Mouse (Mus musculus) c-Kit-positive CD71-positive TER-119-positive erythroid progenitor cells, embryonic 14.5 days (primary cell): ENCODE results near the gene Cog4.
"Not testable (repeated sequence)": the region's sequence is repeated elsewhere in the genome, so short reads cannot be mapped to it uniquely, and the experiment has no call there.

Source experiments
- DNase-seq: peaks from one replicate; pipeline ENCODE4 v3.0.0-alpha.2; 2013; ENCODE audit warnings: low spot score

Cog4 gene

GRCm38 (mm10) chr8:110892040-110892439 is 45.6 kb downstream of the Cog4 start:
- DNase-seq, result no peak

DNA sequence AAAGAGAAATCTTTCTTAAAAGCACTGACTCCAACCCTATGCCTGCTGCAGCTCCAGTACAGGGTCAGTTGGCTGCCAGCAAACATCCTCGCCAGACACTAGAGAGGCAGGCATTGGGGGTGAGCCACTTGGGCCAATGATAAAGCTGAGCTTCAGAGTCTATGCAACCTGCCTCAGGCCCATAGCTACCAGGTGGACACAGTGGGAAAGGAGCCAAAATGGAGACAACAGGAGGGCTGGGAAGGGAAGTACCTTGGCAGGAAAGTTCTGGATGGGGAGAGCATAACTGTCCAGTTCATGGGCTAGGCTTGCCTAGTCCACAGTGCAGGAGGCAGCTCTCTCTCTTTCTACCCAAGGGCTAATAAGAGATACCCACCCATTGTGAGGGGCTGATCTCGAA is 46.5 kb downstream of the Cog4 start:
- DNase-seq, result no peak

DNA sequence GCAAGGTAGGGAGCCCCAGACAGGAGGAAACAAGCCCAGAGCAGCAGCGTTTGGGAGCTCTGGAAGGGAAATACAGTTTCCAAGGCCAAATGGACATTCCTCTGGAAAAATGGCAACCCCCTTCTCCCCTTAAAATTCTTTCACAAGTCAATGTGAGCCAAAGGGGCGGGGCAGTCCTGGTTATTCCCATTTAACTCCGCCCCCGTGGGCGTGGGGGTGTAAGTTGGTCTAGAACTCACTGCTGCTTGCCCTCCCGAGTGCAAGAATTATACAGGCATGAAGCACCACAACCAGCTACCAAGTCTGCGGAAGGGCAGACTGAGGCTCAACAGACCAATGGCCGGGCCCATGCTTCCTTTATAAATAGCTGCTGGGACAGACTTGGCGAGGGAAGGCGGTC is 48.5 kb downstream of the Cog4 start:
- DNase-seq, result no peak

- no peak for DNase-seq
Measured at GRCm38 (mm10) chr8:110895254-110895653, 48.9 kb downstream of the Cog4 start.

DNA sequence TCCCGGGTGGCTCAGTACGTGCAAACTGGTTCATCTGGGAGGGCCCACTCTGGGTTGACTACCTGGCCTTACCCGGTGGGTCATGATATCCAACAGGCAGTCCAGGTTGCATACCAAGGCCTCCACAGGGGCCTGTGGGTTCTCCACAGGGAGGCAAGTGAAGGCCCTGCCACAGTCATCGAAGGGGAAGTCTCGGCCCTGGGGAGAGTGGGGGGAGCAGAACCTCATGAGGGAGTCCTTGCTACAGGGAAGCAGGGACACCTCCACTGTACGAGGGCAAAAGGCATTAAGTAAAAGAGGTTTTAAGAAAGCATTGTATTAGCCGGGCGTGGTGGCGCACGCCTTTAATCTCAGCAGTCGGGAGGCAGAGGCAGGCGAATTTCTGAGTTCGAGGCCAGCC is 49.4 kb downstream of the Cog4 start:
- DNase-seq, result no peak

- no peak for DNase-seq
Measured at GRCm38 (mm10) chr8:110897495-110897894, 51.1 kb downstream of the Cog4 start.

DNA sequence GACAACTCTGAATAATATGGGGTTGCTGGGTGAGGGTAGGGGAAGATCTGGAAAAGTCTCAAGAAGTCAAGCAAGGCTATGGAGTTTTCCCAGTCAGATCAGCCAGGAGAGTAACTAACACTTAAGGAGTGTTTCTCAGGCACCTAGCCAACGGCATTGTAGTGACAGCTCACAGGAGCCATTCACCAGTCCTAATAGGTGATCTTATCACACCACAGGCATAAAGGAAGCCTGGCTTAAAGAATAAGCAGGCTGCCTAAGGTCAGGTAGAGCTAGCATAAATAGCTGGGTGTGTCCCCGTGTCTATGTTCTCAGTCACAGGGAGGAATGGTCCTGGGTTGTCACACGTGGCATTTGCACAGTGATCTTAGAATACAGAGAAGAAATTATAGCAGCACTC is 54.7 kb downstream of the Cog4 start:
- DNase-seq, result no peak

DNA sequence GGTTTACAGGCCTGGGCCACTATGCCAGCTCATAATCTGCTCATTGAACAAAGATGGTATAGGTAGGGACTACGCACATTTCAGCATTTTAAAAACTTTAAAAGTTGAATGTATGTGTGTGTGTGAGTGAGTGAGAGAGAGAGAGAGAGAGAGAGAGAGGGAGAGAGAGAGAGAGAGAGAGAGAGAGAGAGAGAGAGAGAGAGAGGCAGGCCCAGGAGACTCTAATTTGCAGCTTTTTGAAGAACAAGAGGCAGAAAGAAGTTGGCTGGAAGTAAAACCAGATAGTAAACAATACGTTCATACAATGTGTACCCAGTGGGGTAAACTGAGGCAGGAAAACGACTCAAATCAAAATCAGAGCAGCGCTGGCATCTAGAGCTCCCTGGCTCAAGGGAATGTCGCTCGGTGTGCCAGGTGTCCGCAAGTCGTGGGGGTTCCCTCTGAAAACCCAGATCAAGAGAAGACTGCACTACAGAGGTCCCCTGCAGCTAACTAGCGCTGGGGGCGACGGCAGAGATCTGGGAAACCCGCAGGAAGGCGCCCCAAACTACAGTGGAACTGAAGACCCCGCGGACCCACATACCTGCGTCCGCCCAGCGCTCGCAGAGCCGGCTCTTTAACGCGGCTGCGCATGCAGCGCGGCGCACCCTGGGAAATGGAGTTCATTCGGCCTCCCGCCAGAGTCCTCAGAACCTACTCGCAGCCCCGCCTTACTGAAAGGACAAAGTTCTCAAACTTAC is 55.6 kb downstream of the Cog4 start, which contains the start of gene Fuk:
Fuk (minus strand) TSS at position 650 of the 740 bp plus-strand sequence.
- peak; percentile 79 for DNase-seq

GRCm38 (mm10) chr8:110902579-110902965 is 56.2 kb downstream of the Cog4 start:
- DNase-seq, result no peak

- DNase-seq, result no peak
Measured at GRCm38 (mm10) chr8:110905404-110905803, 59.0 kb downstream of the Cog4 start.

DNA sequence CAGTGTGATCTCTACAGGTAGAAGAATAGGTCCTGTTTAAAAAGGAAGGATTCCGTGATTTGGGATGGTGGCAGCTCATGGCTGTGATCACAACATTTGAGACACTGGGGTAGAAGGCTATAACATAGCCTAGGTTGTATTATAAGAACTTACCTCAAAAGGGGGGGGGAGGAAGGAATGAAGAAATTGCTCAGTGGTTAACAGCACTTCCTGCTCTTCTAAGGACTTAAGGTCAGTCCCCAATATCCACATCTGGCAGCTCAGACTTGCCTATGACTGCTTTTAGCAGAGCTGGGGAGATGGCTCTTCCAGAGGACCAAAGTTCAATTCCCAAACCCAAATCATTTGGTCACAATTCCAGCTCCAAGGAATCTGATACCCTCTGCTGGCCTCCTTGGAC is 60.3 kb downstream of the Cog4 start:
- no peak for DNase-seq

DNA sequence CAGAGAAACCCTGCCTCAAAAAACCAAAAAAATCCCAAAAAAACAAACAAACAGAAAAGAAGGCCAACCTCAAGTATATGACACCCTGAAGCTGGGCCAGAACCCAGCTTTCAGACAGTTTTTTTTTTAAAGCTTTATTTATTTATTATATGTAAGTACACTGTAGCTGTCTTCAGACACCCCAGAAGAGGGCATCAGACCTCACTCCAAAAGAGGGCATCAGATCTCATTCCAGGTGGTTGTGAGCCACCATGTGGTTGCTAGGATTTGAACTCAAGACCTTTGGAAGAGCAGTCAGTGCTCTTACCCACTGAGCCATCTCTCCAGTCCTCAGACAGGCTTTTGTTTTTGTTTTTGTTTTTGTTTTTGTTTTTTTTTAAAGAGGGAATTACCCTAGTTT is 63.5 kb downstream of the Cog4 start:
- DNase-seq, result not testable (repeated sequence)

DNA sequence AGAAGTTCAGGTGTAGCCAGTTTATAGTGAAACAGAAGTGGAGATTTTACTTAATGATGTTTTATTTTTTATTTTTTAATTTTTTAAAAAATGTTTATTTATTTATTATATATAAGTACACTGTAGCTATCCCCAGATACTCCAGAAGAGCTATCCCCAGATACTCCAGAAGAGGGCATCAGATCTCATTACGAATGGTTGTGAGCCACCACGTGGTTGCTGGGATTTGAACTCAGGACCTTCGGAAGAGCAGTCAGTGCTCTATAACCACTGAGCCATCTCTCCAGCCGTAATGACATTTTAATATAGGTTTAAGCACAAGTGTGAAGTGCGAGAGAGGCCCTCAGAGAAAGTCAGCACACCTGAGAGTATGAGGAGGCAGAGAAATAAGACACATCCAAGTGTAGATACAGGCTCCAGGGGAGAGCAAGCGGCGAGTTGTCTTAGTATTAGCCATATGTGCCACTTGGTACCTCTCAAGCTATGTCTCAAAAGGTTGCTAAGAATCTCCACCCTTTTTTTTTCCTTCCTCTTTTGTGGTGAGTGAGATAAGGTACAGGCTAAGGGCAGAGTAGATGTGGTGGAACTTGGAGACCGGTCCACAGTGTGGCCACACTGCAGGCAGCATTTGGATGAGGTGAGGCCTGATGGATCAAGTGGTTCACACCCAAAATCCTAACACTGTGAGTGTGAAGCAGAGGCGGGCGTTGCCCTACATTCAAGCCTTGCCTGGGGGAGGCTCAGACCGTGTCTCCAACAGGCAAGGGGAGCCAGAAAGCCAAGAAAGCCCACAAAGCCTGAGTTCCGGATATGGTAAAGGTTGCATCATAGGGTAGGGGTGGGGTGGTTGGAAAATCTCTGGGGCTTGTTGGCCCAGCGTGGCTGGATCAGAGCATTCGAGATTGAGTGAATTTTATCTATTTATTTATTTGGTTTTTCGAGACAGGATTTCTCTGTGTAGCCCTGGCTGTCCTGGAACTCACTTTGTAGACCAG is 65.5 kb downstream of the Cog4 start:
- DNase-seq, result peak; percentile 32

- no peak for DNase-seq
Measured at GRCm38 (mm10) chr8:110917415-110917814, 71.0 kb downstream of the Cog4 start.

DNA sequence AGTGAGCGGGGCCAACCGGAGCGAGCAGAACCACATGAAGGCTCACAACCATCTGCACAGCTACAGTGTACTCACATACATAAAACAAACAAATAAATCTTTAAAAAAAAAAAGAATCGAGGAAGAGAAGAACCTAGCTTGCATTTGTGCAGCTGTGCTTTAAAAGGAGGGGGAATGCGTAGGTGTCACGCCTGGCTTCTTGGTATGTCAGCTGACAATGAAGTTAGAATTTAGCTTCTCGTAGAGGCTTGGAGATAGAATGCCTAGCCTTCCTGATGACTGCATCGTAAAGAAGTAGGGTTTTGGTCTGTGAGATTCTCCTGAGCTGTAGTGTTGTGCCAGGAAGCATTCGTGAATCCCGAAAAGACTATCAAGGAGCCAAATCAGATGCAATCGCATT is 71.6 kb downstream of the Cog4 start:
- no peak for DNase-seq

DNA sequence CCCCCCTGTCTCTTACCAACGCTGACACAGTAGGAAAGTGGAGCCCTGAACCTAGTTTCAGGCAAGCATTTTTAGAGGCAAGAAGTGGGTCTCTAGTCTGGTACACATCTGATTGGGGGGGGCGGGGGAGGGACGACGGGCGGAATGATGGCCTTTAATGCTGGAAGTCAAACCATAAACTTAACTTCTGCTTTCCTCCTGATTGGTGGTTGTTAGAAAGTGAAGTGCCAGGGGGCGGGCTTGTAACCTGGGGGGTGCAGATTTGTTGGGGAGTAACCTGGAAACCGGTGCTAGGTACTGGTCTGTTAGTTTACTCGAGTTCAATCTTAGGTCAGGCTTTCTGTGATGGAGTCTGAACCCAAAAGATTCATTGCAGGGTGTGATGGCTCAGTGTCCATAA is 72.1 kb downstream of the Cog4 start:
- DNase-seq, result no peak

- peak; percentile 76 for DNase-seq
Measured at GRCm38 (mm10) chr8:110919341-110920031, 73.1 kb downstream of the Cog4 start, which contains the start of gene St3gal2. Gene St3gal2 (plus strand): TSS chr8:110919922.

DNA sequence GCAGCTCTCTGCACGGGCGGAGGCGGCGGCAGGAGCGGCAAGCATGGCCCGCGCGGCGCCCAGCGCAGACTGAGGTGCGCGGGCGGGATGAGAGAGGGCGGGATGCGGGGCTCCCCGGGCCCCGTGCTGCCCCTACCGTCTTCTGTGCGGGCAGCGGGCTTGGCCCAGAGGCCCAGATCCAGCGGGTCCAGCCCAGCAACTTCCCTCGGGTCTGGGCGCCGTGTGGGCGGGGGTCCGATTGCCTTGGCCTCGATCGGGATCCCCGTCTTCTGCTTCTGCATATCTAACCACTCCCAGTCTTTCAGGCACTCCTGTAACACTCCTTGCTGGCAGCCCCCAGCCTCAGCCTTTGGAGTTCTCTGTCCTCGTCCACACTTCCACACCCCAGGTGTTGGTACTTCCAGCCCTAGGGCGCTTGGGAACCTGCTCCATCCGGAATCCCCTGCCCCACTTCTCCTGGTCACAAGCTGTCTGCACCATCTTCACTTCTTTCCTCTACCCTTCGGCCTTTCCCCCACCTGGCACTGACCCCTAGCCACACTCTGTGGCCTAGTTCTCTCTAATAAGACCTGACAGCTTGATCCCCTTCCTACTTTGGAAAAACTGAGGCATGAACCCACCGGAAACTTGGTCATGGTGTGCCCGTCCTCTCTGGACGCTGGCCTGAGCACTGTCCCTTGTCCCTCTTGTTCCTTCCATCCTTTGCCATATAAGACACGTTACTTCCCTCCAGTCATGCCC is 73.8 kb downstream of the Cog4 start:
- no peak for DNase-seq

- no peak for DNase-seq
Measured at GRCm38 (mm10) chr8:110920773-110921277, 74.4 kb downstream of the Cog4 start.

GRCm38 (mm10) chr8:110921492-110922230 is 75.3 kb downstream of the Cog4 start:
- peak; percentile 84 for DNase-seq

DNA sequence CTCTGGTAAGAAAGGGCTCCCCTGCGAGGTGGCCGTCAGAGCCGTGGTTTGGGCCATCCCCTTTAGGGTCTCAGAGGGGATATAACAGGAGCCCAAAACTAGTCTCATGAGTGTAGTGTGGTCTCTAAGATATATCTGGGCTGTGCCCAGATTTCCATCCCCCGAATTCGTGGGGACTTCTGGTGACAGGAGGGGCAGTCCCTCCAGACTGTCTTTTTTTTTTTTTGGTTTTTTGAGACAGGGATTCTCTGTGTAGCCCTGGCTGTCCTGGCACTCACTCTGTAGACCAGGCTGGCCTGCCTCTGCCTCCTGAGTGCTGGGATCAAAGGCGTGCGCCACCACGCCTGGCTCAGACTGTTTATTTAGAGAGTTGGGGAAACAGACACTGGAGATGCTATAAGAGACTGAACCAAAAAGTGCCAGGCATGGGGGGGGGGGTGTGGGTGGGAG is 79.3 kb downstream of the Cog4 start:
- DNase-seq, result no peak
